Mouse (Mus musculus) cortical plate, adult 2 months (tissue): ENCODE results near the gene Wnt2b. TPM values are rescaled to one million over a fixed set of nuclear protein-coding genes. Genes with fewer than 3 reads are reported as not detected.

Source experiments
- H3K27ac ChIP-seq: fragments of 200-500 bp; 2 replicates; pipeline ENCODE4 v1.5.1; 2012; ENCODE audit warnings: low read length, control low read depth, inconsistent platforms; ENCODE audit not compliant: insufficient read depth
- H3K4me1 ChIP-seq: fragments of 200-500 bp; 2 replicates; pipeline ENCODE4 v1.6.1; 2011; ENCODE audit warnings: low read length; ENCODE audit not compliant: control insufficient read depth, insufficient read depth
- H3K4me3 ChIP-seq: fragments of 200-500 bp; 2 replicates; pipeline ENCODE4 v1.5.1; 2011; ENCODE audit warnings: mild to moderate bottlenecking, low read length, control low read depth; ENCODE audit not compliant: insufficient read depth
- CTCF ChIP-seq: fragments of 200-500 bp; IDR thresholded peaks from 2 replicates; pipeline ENCODE4 v1.5.1; 2011; ENCODE audit warnings: mild to moderate bottlenecking, control low read depth, low read length; ENCODE audit not compliant: insufficient read depth; ENCODE audit errors: extremely low read depth
- POLR2A ChIP-seq: fragments of 200-500 bp; IDR thresholded peaks from 2 replicates; pipeline ENCODE4 v1.6.1; 2011; ENCODE audit warnings: mild to moderate bottlenecking, low read length, control low read depth; ENCODE audit not compliant: insufficient read depth; ENCODE audit errors: extremely low read depth
- polyA plus RNA-seq: library from polyadenylated mRNA; depleted of rRNA; stranded (reverse); fragments of >200 nt; gene quantifications from 2 replicates; pipeline ENCODE4 v1.2.3, GENCODE M21; 2012

Gene Wnt2b
- polyA plus RNA-seq, 1 experiment: 1.0 TPM

GRCm38 (mm10) chr3:104965070-104965855, 3.5 kb upstream of the Wnt2b start:
- H3K4me1 ChIP-seq: no peaks in the 10 kb centered on the region
- no peak overlapping the region for H3K4me3 ChIP-seq
- no peak for TF ChIP-seq CTCF
- TF ChIP-seq POLR2A: no peak
- no peak overlapping the region for H3K27ac ChIP-seq

GRCm38 (mm10) chr3:104963331-104964276, 1.9 kb upstream of the Wnt2b start:
- no peak overlapping the region for H3K4me3 ChIP-seq
- H3K4me1 ChIP-seq: no peaks in the 10 kb centered on the region
- no peak overlapping the region for H3K27ac ChIP-seq
- TF ChIP-seq POLR2A (no peak), CTCF (no peak)

GRCm38 (mm10) chr3:104962866-104963265, 1.1 kb upstream of the Wnt2b start:
- H3K4me1 ChIP-seq: no peaks in the 10 kb centered on the region
- no peak overlapping the region for H3K27ac ChIP-seq
- TF ChIP-seq POLR2A (no peak), CTCF (no peak)

GRCm38 (mm10) chr3:104962141-104962611, 455 bp upstream of the Wnt2b start:
- H3K4me1 ChIP-seq: no peaks in the 10 kb centered on the region
- no peak for TF ChIP-seq CTCF
- TF ChIP-seq POLR2A: no peak

More at GRCm38 (mm10) chr3:104962866-104963265, 1.1 kb upstream of the Wnt2b start:
- no peak overlapping the region for H3K4me3 ChIP-seq

GRCm38 (mm10) chr3:104960026-104961000, 1.4 kb downstream of the Wnt2b start:
- H3K27ac ChIP-seq: no peak overlapping the region
- no peak overlapping the region for H3K4me3 ChIP-seq
- TF ChIP-seq CTCF (no peak), POLR2A (no peak)
- H3K4me1 ChIP-seq: no peaks in the 10 kb centered on the region

More at GRCm38 (mm10) chr3:104962141-104962611, 455 bp upstream of the Wnt2b start:
- Histone ChIP-seq H3K4me3 (peak overlapping the region; percentile 20; the same call in 1 of the 2 replicates), H3K27ac (no peak overlapping the region)

- no peak overlapping the region for H3K27ac ChIP-seq
- H3K4me1 ChIP-seq: no peaks in the 10 kb centered on the region
- TF ChIP-seq POLR2A: no peak
- TF ChIP-seq CTCF: no peak
- H3K4me3 ChIP-seq: no peak overlapping the region
These were observed 5.6 kb downstream of the Wnt2b start for GRCm38 (mm10) chr3:104956131-104956581.

GRCm38 (mm10) chr3:104954551-104954950, 7.2 kb downstream of the Wnt2b start:
- no peak for TF ChIP-seq POLR2A
- TF ChIP-seq CTCF: no peak
- no peak overlapping the region for H3K4me3 ChIP-seq

GRCm38 (mm10) chr3:104954137-104954536, 7.6 kb downstream of the Wnt2b start:
- no peak for TF ChIP-seq CTCF
- Histone ChIP-seq H3K4me3 (no peak overlapping the region), H3K27ac (no peak overlapping the region), H3K4me1 (no peaks in the 10 kb centered on the region)

More at GRCm38 (mm10) chr3:104954551-104954950, 7.2 kb downstream of the Wnt2b start:
- Histone ChIP-seq H3K27ac (no peak overlapping the region), H3K4me1 (no peaks in the 10 kb centered on the region)
